Mouse (Mus musculus) intestine, postnatal 0 days (tissue): ENCODE results near the gene Pax9. TPM values are rescaled to one million over a fixed set of nuclear protein-coding genes. Genes with fewer than 3 reads are reported as not detected.

ENCODE experiments used
- ATAC-seq: fragments of 200-750 bp; cut with Nextera tagmentation; 2 replicates; pipeline ENCODE4 v1.8.0; 2017; ENCODE audit warnings: mild to moderate bottlenecking, moderate TSS enrichment, moderate library complexity
- H3K27ac ChIP-seq: fragments of 300-500 bp; sonication (generic); 2 replicates; pipeline ENCODE4 v1.5.1; 2014; ENCODE audit warnings: mild to moderate bottlenecking, low read depth, low read length, moderate library complexity
- H3K27me3 ChIP-seq: fragments of 300-500 bp; sonication (generic); replicated peaks from 2 replicates; pipeline ENCODE4 v1.6.1; 2014; ENCODE audit warnings: low read length, mixed read lengths; ENCODE audit not compliant: control insufficient read depth, insufficient read depth
- H3K36me3 ChIP-seq: fragments of 300-500 bp; sonication (generic); 2 replicates; pipeline ENCODE4 v1.6.1; 2014; ENCODE audit warnings: mild to moderate bottlenecking, moderate library complexity; ENCODE audit not compliant: control insufficient read depth, insufficient read depth
- H3K4me1 ChIP-seq: fragments of 300-500 bp; sonication (generic); replicated peaks from 2 replicates; pipeline ENCODE4 v1.6.1; 2014; ENCODE audit warnings: antibody characterized with exemption, low read length, mixed read lengths; ENCODE audit not compliant: control insufficient read depth, insufficient read depth
- H3K4me2 ChIP-seq: fragments of 300-500 bp; sonication (generic); replicated peaks from 2 replicates; pipeline ENCODE4 v1.6.1; 2014; ENCODE audit warnings: low read depth, mild to moderate bottlenecking, moderate library complexity
- H3K4me3 ChIP-seq: fragments of 300-500 bp; sonication (generic); 2 replicates; pipeline ENCODE4 v1.5.1; 2014; ENCODE audit warnings: low read depth, low read length
- H3K9ac ChIP-seq: fragments of 300-500 bp; sonication (generic); 2 replicates; pipeline ENCODE4 v1.6.1; 2014; ENCODE audit warnings: mild to moderate bottlenecking, low read depth, low read length
- H3K9me3 ChIP-seq: fragments of 300-500 bp; sonication (generic); 2 replicates; pipeline ENCODE4 v1.6.1; 2016; ENCODE audit warnings: mixed run types; ENCODE audit not compliant: control insufficient read depth
- CTCF ChIP-seq: sonication (generic); IDR thresholded peaks from 2 replicates; pipeline ENCODE4 v1.5.1; 2016; ENCODE audit warnings: low read depth, mild to moderate bottlenecking, control low read depth, antibody characterized with exemption, moderate library complexity
- WGBS: fragments of 180-500 bp; shearing (Covaris S2); extraction: QIAGEN DNeasy Blood & Tissue Kit; methylation state at CpG from one replicate; pipeline ENCODE4 v1.1.7; 2014; 5-methylcytosine and 5-hydroxymethylcytosine counted together
- polyA plus RNA-seq: library from polyadenylated mRNA; unstranded; fragments of >200 nt; fragmentation: Nextera tagmentation; extraction: Ambion mirVana; gene quantifications from 2 replicates; pipeline ENCODE4 v1.2.1, GENCODE M21; 2015

Pax9 gene
- polyA plus RNA-seq, 1 experiment from 2014 or later = not detected

GRCm38 (mm10) chr12:56699915-56700900 is 8.6 kb downstream of the Pax9 start:
- no peak overlapping the region for H3K9ac ChIP-seq
- no peaks in the 10 kb centered on the region; the same call in 1 of the 2 replicates for H3K4me1 ChIP-seq
- H3K27ac ChIP-seq = no peak overlapping the region
- no peak overlapping the region for H3K4me3 ChIP-seq
- ATAC-seq = no peak
- H3K36me3 ChIP-seq = no peaks in the 10 kb centered on the region
- no peaks in the 10 kb centered on the region for H3K9me3 ChIP-seq
- H3K4me2 ChIP-seq = no peak overlapping the region
- TF ChIP-seq CTCF = no peak
- H3K27me3 ChIP-seq = peaks cover 72% of the 10 kb centered on the region
- WGBS = 11% methylated on average over 44 of the region's 44 CpGs

DNA sequence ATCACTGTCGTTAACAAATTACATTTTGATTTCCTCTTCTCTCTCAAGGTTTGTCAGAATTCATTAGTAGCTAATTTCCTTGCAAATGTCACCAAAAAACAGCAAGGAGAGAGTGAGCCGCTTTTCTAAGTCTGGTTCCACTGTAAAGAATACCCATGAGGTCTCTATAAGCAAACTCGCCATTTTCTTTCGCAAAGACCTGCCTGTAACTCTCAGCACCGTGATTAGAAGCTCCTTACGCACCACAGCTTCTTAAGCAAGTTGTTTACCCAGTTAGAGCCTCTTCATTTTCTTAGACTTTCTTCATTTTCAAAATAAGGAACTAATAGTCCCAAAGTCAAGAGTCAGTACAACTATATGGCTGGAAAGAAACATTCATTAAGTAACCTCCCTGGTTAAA is 9.4 kb downstream of the Pax9 start:
- no peaks in the 10 kb centered on the region for H3K9me3 ChIP-seq
- H3K36me3 ChIP-seq = no peaks in the 10 kb centered on the region
- no peak for TF ChIP-seq CTCF
- ATAC-seq = no peak
- H3K4me2 ChIP-seq = no peak overlapping the region
- 26% methylated on average over 6 of the region's 6 CpGs for WGBS
- no peak overlapping the region for H3K9ac ChIP-seq
- H3K27me3 ChIP-seq = peaks cover 64% of the 10 kb centered on the region
- H3K4me3 ChIP-seq = no peak overlapping the region
- no peaks in the 10 kb centered on the region; the same call in 1 of the 2 replicates for H3K4me1 ChIP-seq
- H3K27ac ChIP-seq = no peak overlapping the region

DNA sequence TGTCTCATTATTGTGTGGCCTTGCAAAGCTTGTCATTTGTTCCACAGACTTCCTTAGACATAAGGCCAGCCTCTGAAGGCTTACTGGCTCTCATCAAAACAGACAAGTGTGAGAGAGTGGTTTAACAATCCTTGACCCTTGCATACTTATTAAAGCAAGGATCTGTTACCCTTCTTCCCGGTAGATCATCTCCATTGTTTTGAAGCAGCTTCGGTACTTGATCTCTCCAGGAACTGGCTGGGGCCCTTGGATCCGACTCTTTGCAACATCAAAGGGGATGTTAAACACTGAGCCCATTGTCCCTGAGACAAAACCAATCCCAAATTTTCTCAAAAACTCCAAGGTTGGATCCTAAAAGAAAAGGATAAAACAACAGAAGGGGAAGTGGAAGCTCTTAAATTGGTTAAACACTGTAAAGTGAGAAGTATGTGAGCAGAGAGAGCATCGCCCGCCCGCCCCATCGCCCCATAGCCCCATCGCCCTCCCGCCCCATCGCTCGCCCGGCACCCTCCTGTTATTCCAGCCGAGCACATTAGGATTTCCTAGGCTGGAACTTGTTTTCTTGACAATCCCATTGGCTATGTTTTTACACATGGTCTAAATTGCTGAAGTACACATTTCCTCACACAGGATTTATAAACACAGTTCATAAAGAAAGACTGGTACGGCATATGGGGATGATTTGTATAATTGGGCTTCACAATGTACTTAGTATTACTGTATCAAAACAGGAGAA is 26.6 kb downstream of the Pax9 start:
- H3K4me1 ChIP-seq = no peaks in the 10 kb centered on the region
- ATAC-seq = no peak
- no peak overlapping the region for H3K4me2 ChIP-seq
- H3K4me3 ChIP-seq = no peak overlapping the region
- H3K27me3 ChIP-seq = no peaks in the 10 kb centered on the region
- no peak overlapping the region for H3K9ac ChIP-seq
- TF ChIP-seq CTCF = no peak
- 42% methylated on average over 14 of the region's 14 CpGs for WGBS
- no peaks in the 10 kb centered on the region for H3K9me3 ChIP-seq
- no peaks in the 10 kb centered on the region for H3K36me3 ChIP-seq
- no peak overlapping the region for H3K27ac ChIP-seq

DNA sequence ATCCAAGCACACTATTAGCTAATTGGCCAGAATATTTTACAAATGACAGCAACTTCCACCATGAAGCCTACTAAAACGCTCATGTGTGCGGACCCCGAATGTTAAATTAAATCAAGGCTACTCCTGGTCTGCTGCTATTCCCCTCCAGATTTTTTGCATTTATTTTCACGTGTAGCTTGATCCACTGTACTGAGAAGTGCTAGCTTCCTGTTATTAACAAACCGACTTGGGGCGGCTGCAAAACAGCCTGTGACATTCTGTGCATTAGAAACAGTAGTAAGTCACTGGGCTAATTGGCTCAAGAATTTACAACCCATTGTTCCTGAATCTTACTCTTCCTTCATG is 27.1 kb downstream of the Pax9 start:
- no peak overlapping the region for H3K4me3 ChIP-seq
- no peaks in the 10 kb centered on the region for H3K9me3 ChIP-seq
- no peak for ATAC-seq
- WGBS = 34% methylated on average over 6 of the region's 6 CpGs
- no peaks in the 10 kb centered on the region for H3K27me3 ChIP-seq
- no peak overlapping the region for H3K9ac ChIP-seq
- H3K4me2 ChIP-seq = no peak overlapping the region
- H3K36me3 ChIP-seq = no peaks in the 10 kb centered on the region
- no peak overlapping the region for H3K27ac ChIP-seq
- no peak for TF ChIP-seq CTCF
- no peaks in the 10 kb centered on the region for H3K4me1 ChIP-seq

GRCm38 (mm10) chr12:56727631-56728030 is 36.1 kb downstream of the Pax9 start:
- no peaks in the 10 kb centered on the region for H3K4me1 ChIP-seq
- no peak overlapping the region for H3K4me2 ChIP-seq
- no peak overlapping the region for H3K27ac ChIP-seq
- no peaks in the 10 kb centered on the region for H3K27me3 ChIP-seq
- ATAC-seq = no peak
- H3K4me3 ChIP-seq = no peak overlapping the region
- no peaks in the 10 kb centered on the region for H3K9me3 ChIP-seq
- no peak overlapping the region for H3K9ac ChIP-seq
- WGBS = 49% methylated on average over 4 of the region's 4 CpGs
- no peaks in the 10 kb centered on the region for H3K36me3 ChIP-seq
- no peak for TF ChIP-seq CTCF

GRCm38 (mm10) chr12:56737104-56737503 is 45.5 kb downstream of the Pax9 start:
- ATAC-seq = no peak
- Histone ChIP-seq H3K27me3 (no peaks in the 10 kb centered on the region), H3K27ac (no peak overlapping the region), H3K9me3 (no peaks in the 10 kb centered on the region), H3K36me3 (no peaks in the 10 kb centered on the region), H3K4me3 (no peak overlapping the region), H3K9ac (no peak overlapping the region), H3K4me1 (no peaks in the 10 kb centered on the region), H3K4me2 (no peak overlapping the region)
- WGBS = 84% methylated on average over 4 of the region's 4 CpGs
- no peak for TF ChIP-seq CTCF

Other genes with a start within 250 kb of the Pax9 start
- gene Nkx2-1, start 154.9 kb upstream of the Pax9 start, polyA plus RNA-seq = not detected in 2 replicates
- gene Nkx2-9, start 78.5 kb upstream of the Pax9 start, polyA plus RNA-seq = not detected in 2 replicates